Mouse (Mus musculus): Measurements from ENCODE around the gene Ufc1. TPM values are rescaled to one million over a fixed set of nuclear protein-coding genes. Genes with fewer than 3 reads are reported as not detected.
A peak's percentile ranks its signal among the peaks of the same experiment; 100 is the strongest.
"Not testable (repeated sequence)": the region's sequence is repeated elsewhere in the genome, so short reads cannot be mapped to it uniquely, and the experiment has no call there.

The Ufc1 gene
- polyA plus RNA-seq (2015; fragmentation: Nextera tagmentation; extraction: Ambion mirVana): 83.6 and 85.0 TPM in 2 replicates

- peak within 1 kb of the TSS; percentile 72 for H3K4me2 ChIP-seq
- peak within 1 kb of the TSS; percentile 83 for H3K9ac ChIP-seq
- peaks cover 9% of the 10 kb centered on the region; the same call in 1 of the 2 replicates for H3K36me3 ChIP-seq
- H3K9me3 ChIP-seq (replicated peaks): no peaks in the 10 kb centered on the region
- under 1% methylated on average over 42 of the region's 42 CpGs for WGBS
- H3K27ac ChIP-seq: peak within 1 kb of the TSS; percentile 94
- H3K4me1 ChIP-seq (replicated peaks): peaks cover 8% of the 10 kb centered on the region
- ATAC-seq (replicated peaks; ENCODE audit: insufficient number of reproducible peaks, insufficient read depth, low FRiP score, low read depth): peak; percentile 48
- H3K27me3 ChIP-seq: peaks cover 22% of the 10 kb centered on the region
- peak within 1 kb of the TSS; percentile 80 for H3K4me3 ChIP-seq
These were observed at the start of gene Ufc1 for GRCm38 (mm10) chr1:171294298-171295062. Ufc1 (minus strand) TSS chr1:171295024.

- peaks cover 27% of the 10 kb centered on the region for H3K4me1 ChIP-seq (replicated peaks)
- no peak overlapping the region for H3K27ac ChIP-seq
- H3K9ac ChIP-seq: no peak overlapping the region
- peak overlapping the region; percentile 88 for H3K4me3 ChIP-seq
- H3K4me2 ChIP-seq: peak overlapping the region; percentile 87
- no peak for ATAC-seq (replicated peaks; ENCODE audit: insufficient number of reproducible peaks, insufficient read depth, low FRiP score, low read depth)
- no peaks in the 10 kb centered on the region for H3K27me3 ChIP-seq
- WGBS: 75% methylated on average over 9 of the region's 9 CpGs
- 0 out of 2 replicates have a peak, but pooled peaks cover 6% of the 10 kb centered on the region for H3K9me3 ChIP-seq (replicated peaks)
- H3K36me3 ChIP-seq: peaks cover 42% of the 10 kb centered on the region
These were observed 49.3 kb upstream of the Ufc1 start for GRCm38 (mm10) chr1:171343922-171344677.

- WGBS: 94% methylated on average over 16 of the region's 16 CpGs
- Histone ChIP-seq H3K4me3 (no peak overlapping the region), H3K36me3 (peaks cover 54% of the 10 kb centered on the region), H3K9ac (no peak overlapping the region), H3K27me3 (no peaks in the 10 kb centered on the region), H3K4me2 (no peak overlapping the region), H3K4me1 (replicated peaks) (peaks cover 25% of the 10 kb centered on the region), H3K9me3 (replicated peaks) (0 out of 2 replicates have a peak, but pooled peaks cover 6% of the 10 kb centered on the region), H3K27ac (no peak overlapping the region)
- ATAC-seq (replicated peaks; ENCODE audit: insufficient number of reproducible peaks, insufficient read depth, low FRiP score, low read depth): no peak
These were observed 47.7 kb upstream of the Ufc1 start for GRCm38 (mm10) chr1:171342262-171343207.

GRCm38 (mm10) chr1:171330216-171330560 is 35.4 kb upstream of the Ufc1 start:
- Histone ChIP-seq H3K9me3 (replicated peaks) (no peaks in the 10 kb centered on the region), H3K9ac (peak overlapping the region; percentile 97), H3K4me1 (replicated peaks) (peaks cover 41% of the 10 kb centered on the region), H3K27me3 (no peaks in the 10 kb centered on the region), H3K4me2 (peak overlapping the region; percentile 70), H3K36me3 (0 out of 2 replicates have a peak, but pooled peaks cover 3% of the 10 kb centered on the region), H3K27ac (peak overlapping the region; percentile 100), H3K4me3 (peak overlapping the region; percentile 92)
- ATAC-seq (replicated peaks; ENCODE audit: insufficient number of reproducible peaks, insufficient read depth, low FRiP score, low read depth): no peak
- WGBS: 1% methylated on average over 4 of the region's 4 CpGs

- WGBS: 1% methylated on average over 60 of the region's 61 CpGs
- H3K36me3 ChIP-seq: 0 out of 2 replicates have a peak, but pooled peaks cover 3% of the 10 kb centered on the region
- H3K4me1 ChIP-seq (replicated peaks): peaks cover 41% of the 10 kb centered on the region
- peak; percentile 89 for ATAC-seq (replicated peaks; ENCODE audit: insufficient number of reproducible peaks, insufficient read depth, low FRiP score, low read depth)
- H3K4me2 ChIP-seq: peak overlapping the region; percentile 70
- peak overlapping the region; percentile 97 for H3K9ac ChIP-seq
- no peaks in the 10 kb centered on the region for H3K27me3 ChIP-seq
- peak overlapping the region; percentile 100 for H3K27ac ChIP-seq
- H3K4me3 ChIP-seq: peak overlapping the region; percentile 92
- H3K9me3 ChIP-seq (replicated peaks): no peaks in the 10 kb centered on the region
These were observed 34.8 kb upstream of the Ufc1 start for GRCm38 (mm10) chr1:171329433-171330215.

GRCm38 (mm10) chr1:171328839-171329432 is 34.1 kb upstream of the Ufc1 start, which contains the start of gene Dedd:
Dedd (plus strand) TSS chr1:171329145.
- H3K9ac ChIP-seq: peak within 1 kb of the TSS; percentile 97
- WGBS: under 1% methylated on average over 48 of the region's 48 CpGs
- no peaks in the 10 kb centered on the region for H3K9me3 ChIP-seq (replicated peaks)
- ATAC-seq (replicated peaks; ENCODE audit: insufficient number of reproducible peaks, insufficient read depth, low FRiP score, low read depth): peak; percentile 92
- peak within 1 kb of the TSS; percentile 100 for H3K27ac ChIP-seq
- 0 out of 2 replicates have a peak, but pooled peaks cover 3% of the 10 kb centered on the region for H3K36me3 ChIP-seq
- H3K4me3 ChIP-seq: peak within 1 kb of the TSS; percentile 92
- H3K4me1 ChIP-seq (replicated peaks): peaks cover 41% of the 10 kb centered on the region
- no peaks in the 10 kb centered on the region for H3K27me3 ChIP-seq
- peak within 1 kb of the TSS; percentile 70 for H3K4me2 ChIP-seq

GRCm38 (mm10) chr1:171328244-171328643 is 33.4 kb upstream of the Ufc1 start:
- WGBS: 20% methylated on average over 9 of the region's 9 CpGs

GRCm38 (mm10) chr1:171326588-171326987 is 31.8 kb upstream of the Ufc1 start:
- not testable (repeated sequence) for H3K9me3 ChIP-seq (replicated peaks); H3K27ac ChIP-seq; H3K9ac ChIP-seq; H3K27me3 ChIP-seq; H3K4me3 ChIP-seq; H3K36me3 ChIP-seq; ATAC-seq (replicated peaks; ENCODE audit: insufficient number of reproducible peaks, insufficient read depth, low FRiP score, low read depth); H3K4me2 ChIP-seq
- peaks cover 24% of the 10 kb centered on the region for H3K4me1 ChIP-seq (replicated peaks)
- 77% methylated on average over 4 of the region's 4 CpGs for WGBS

More at GRCm38 (mm10) chr1:171328244-171328643, 33.4 kb upstream of the Ufc1 start:
- peak overlapping the region; percentile 97 for H3K9ac ChIP-seq
- H3K36me3 ChIP-seq: 0 out of 2 replicates have a peak, but pooled peaks cover under 1% of the 10 kb centered on the region
- peak overlapping the region; percentile 70 for H3K4me2 ChIP-seq
- H3K27ac ChIP-seq: peak overlapping the region; percentile 100
- H3K4me3 ChIP-seq: peak overlapping the region; percentile 92
- H3K9me3 ChIP-seq (replicated peaks): no peaks in the 10 kb centered on the region
- no peaks in the 10 kb centered on the region for H3K27me3 ChIP-seq
- H3K4me1 ChIP-seq (replicated peaks): peaks cover 36% of the 10 kb centered on the region
- no peak for ATAC-seq (replicated peaks; ENCODE audit: insufficient number of reproducible peaks, insufficient read depth, low FRiP score, low read depth)

- H3K4me2 ChIP-seq: no peak overlapping the region
- no peak overlapping the region for H3K9ac ChIP-seq
- H3K27me3 ChIP-seq: no peaks in the 10 kb centered on the region
- peaks cover 15% of the 10 kb centered on the region for H3K4me1 ChIP-seq (replicated peaks)
- ATAC-seq (replicated peaks; ENCODE audit: insufficient number of reproducible peaks, insufficient read depth, low FRiP score, low read depth): no peak
- no peak overlapping the region for H3K4me3 ChIP-seq
- H3K27ac ChIP-seq: no peak overlapping the region
- no peaks in the 10 kb centered on the region for H3K9me3 ChIP-seq (replicated peaks)
- WGBS: 66% methylated on average over 2 of the region's 2 CpGs
- no peaks in the 10 kb centered on the region for H3K36me3 ChIP-seq
These were observed 30.7 kb upstream of the Ufc1 start for GRCm38 (mm10) chr1:171325571-171325970.

GRCm38 (mm10) chr1:171322012-171322411 is 27.2 kb upstream of the Ufc1 start:
- 81% methylated on average over 1 of the region's 1 CpGs for WGBS

More at GRCm38 (mm10) chr1:171322012-171322411, 27.2 kb upstream of the Ufc1 start:
- H3K4me3 ChIP-seq: no peak overlapping the region
- no peak overlapping the region for H3K27ac ChIP-seq
- no peak overlapping the region for H3K4me2 ChIP-seq
- H3K27me3 ChIP-seq: no peaks in the 10 kb centered on the region
- no peaks in the 10 kb centered on the region for H3K36me3 ChIP-seq
- no peak; the same call in 1 of the 2 replicates for ATAC-seq (replicated peaks; ENCODE audit: insufficient number of reproducible peaks, insufficient read depth, low FRiP score, low read depth)
- no peak overlapping the region for H3K9ac ChIP-seq
- 0 out of 2 replicates have a peak, but pooled peaks cover 3% of the 10 kb centered on the region for H3K4me1 ChIP-seq (replicated peaks)
- H3K9me3 ChIP-seq (replicated peaks): no peaks in the 10 kb centered on the region
